Mouse (Mus musculus): Measurements from ENCODE around the gene Dr1. TPM values are rescaled to one million over a fixed set of nuclear protein-coding genes. Genes with fewer than 3 reads are reported as not detected.

Dr1 gene
- total RNA-seq, 2 experiments from 2014 or later, result 53.3 to 61.8 TPM

Other genes with a start within 250 kb of the Dr1 start
- gene Mtf2, start 203.2 kb upstream of the Dr1 start, total RNA-seq (2014; fragmentation: Nextera tagmentation), result 43.2 and 50.0 TPM in 2 replicates
- gene Mtf2, start 203.2 kb upstream of the Dr1 start, total RNA-seq (2017), result 72.6 and 87.5 TPM in 2 replicates
- gene Tmed5, start 136.3 kb upstream of the Dr1 start, total RNA-seq (2014; fragmentation: Nextera tagmentation), result 35.9 and 38.7 TPM in 2 replicates
- 77.0 and 81.2 TPM in 2 replicates for gene Tmed5, start 136.3 kb upstream of the Dr1 start, total RNA-seq (2017)
- 17.3 and 17.5 TPM in 2 replicates for gene Ccdc18, start 136.0 kb upstream of the Dr1 start, total RNA-seq (2014; fragmentation: Nextera tagmentation)
- 25.7 and 35.0 TPM in 2 replicates for gene Ccdc18, start 136.0 kb upstream of the Dr1 start, total RNA-seq (2017)
- gene Pigg, start 43.7 kb downstream of the Dr1 start, total RNA-seq (2014; fragmentation: Nextera tagmentation), result 6.2 and 8.8 TPM in 2 replicates
- 10.8 and 11.0 TPM in 2 replicates for gene Pigg, start 43.7 kb downstream of the Dr1 start, total RNA-seq (2017)
- gene Gm42517, start 99.0 kb downstream of the Dr1 start, total RNA-seq (2014; fragmentation: Nextera tagmentation), result not detected in 2 replicates
- not detected in 2 replicates for gene Gm42517, start 99.0 kb downstream of the Dr1 start, total RNA-seq (2017)
- gene Pde6b, start 119.5 kb downstream of the Dr1 start, total RNA-seq (2014; fragmentation: Nextera tagmentation), result not detected in 2 replicates
- gene Pde6b, start 119.5 kb downstream of the Dr1 start, total RNA-seq (2017), result not detected in 2 replicates
- gene Atp5k, start 165.6 kb downstream of the Dr1 start, total RNA-seq (2014; fragmentation: Nextera tagmentation), result 469 and 530 TPM in 2 replicates
- 315 and 364 TPM in 2 replicates for gene Atp5k, start 165.6 kb downstream of the Dr1 start, total RNA-seq (2017)
- gene Mfsd7a, start 180.0 kb downstream of the Dr1 start, total RNA-seq (2014; fragmentation: Nextera tagmentation), result 0.22 TPM in 1 of 2 replicates, not detected in the other
- 0.23 TPM in 1 of 2 replicates, not detected in the other for gene Mfsd7a, start 180.0 kb downstream of the Dr1 start, total RNA-seq (2017)
- gene Pcgf3, start 192.3 kb downstream of the Dr1 start, total RNA-seq (2014; fragmentation: Nextera tagmentation), result 30.8 and 41.9 TPM in 2 replicates
- gene Pcgf3, start 192.3 kb downstream of the Dr1 start, total RNA-seq (2017), result 10.0 and 16.2 TPM in 2 replicates

All from megakaryocyte-erythroid progenitor cell, adult 5-6 weeks (primary cell).